Mouse (Mus musculus) intestine, embryonic 14.5 days (tissue): ENCODE measurements around the gene Cdk10. TPM values are rescaled to one million over a fixed set of nuclear protein-coding genes. Genes with fewer than 3 reads are reported as not detected.

Experiments used
- ATAC-seq: fragments of 200-750 bp; cut with Nextera tagmentation; replicated peaks from 2 replicates; pipeline ENCODE4 v1.8.0; 2017; ENCODE audit warnings: low read depth, moderate number of reproducible peaks, moderate TSS enrichment, moderate library complexity; ENCODE audit not compliant: low FRiP score, low TSS enrichment
- DNase-seq: peaks from one replicate; pipeline ENCODE4 v3.0.0-alpha.2; 2018; ENCODE audit warnings: low spot score
- H3K27ac ChIP-seq: fragments of 300-500 bp; sonication (generic); 2 replicates; pipeline ENCODE4 v1.5.1; 2014; ENCODE audit warnings: low read depth, mild to moderate bottlenecking, control low read depth
- H3K27me3 ChIP-seq: fragments of 300-500 bp; sonication (generic); replicated peaks from 2 replicates; pipeline ENCODE4 v1.6.1; 2014; ENCODE audit warnings: low read length, control low read depth; ENCODE audit not compliant: control insufficient read depth, insufficient read depth
- H3K36me3 ChIP-seq: fragments of 300-500 bp; sonication (generic); 2 replicates; pipeline ENCODE4 v1.6.1; 2014; ENCODE audit warnings: low read length, control low read depth; ENCODE audit not compliant: control insufficient read depth, insufficient read depth
- H3K4me1 ChIP-seq: fragments of 300-500 bp; sonication (generic); replicated peaks from 2 replicates; pipeline ENCODE4 v1.6.1; 2014; ENCODE audit warnings: low read length, control low read depth, mixed read lengths; ENCODE audit not compliant: control insufficient read depth, insufficient read depth
- H3K4me2 ChIP-seq: fragments of 300-500 bp; sonication (generic); 2 replicates; pipeline ENCODE4 v1.6.1; 2014; ENCODE audit warnings: low read length
- H3K4me3 ChIP-seq: fragments of 300-500 bp; sonication (generic); 2 replicates; pipeline ENCODE4 v1.5.1; 2014; ENCODE audit warnings: low read depth, low read length, control low read depth, mixed read lengths
- H3K9ac ChIP-seq: fragments of 300-500 bp; sonication (generic); 2 replicates; pipeline ENCODE4 v1.6.1; 2014; ENCODE audit warnings: mild to moderate bottlenecking, low read length
- H3K9me3 ChIP-seq: fragments of 300-500 bp; sonication (generic); 2 replicates; pipeline ENCODE4 v1.6.1; 2016; ENCODE audit warnings: low read length, control low read depth; ENCODE audit not compliant: control insufficient read depth
- WGBS: fragments of 180-500 bp; shearing (Covaris S2); extraction: QIAGEN DNeasy Blood & Tissue Kit; methylation state at CpG from one replicate; pipeline ENCODE4 v1.1.7; 2014; 5-methylcytosine and 5-hydroxymethylcytosine counted together
- polyA plus RNA-seq: library from polyadenylated mRNA; unstranded; fragments of >200 nt; fragmentation: Nextera tagmentation; extraction: Ambion mirVana; gene quantifications from 2 replicates; pipeline ENCODE4 v1.2.1, GENCODE M21; 2014

The Cdk10 gene
- polyA plus RNA-seq, 1 experiment from 2014 or later: 31.1 TPM

GRCm38 (mm10) chr8:123271147-123271546 lies 46.5 kb downstream of the Cdk10 start:
- H3K27ac ChIP-seq: no peak overlapping the region
- DNase-seq (no peak), ATAC-seq (no peak)
- no peak overlapping the region for H3K9ac ChIP-seq
- no peak overlapping the region for H3K4me2 ChIP-seq
- H3K4me1 ChIP-seq: no peaks in the 10 kb centered on the region
- H3K4me3 ChIP-seq: no peak overlapping the region
- peaks cover 52% of the 10 kb centered on the region for H3K36me3 ChIP-seq
- H3K9me3 ChIP-seq: no peaks in the 10 kb centered on the region
- WGBS: 89% methylated on average over 10 of the region's 10 CpGs
- no peaks in the 10 kb centered on the region for H3K27me3 ChIP-seq

- no peak overlapping the region for H3K9ac ChIP-seq
- DNase-seq (no peak), ATAC-seq (no peak)
- no peak overlapping the region for H3K27ac ChIP-seq
- WGBS: 69% methylated on average over 4 of the region's 4 CpGs
- H3K4me3 ChIP-seq: no peak overlapping the region
- peaks cover 47% of the 10 kb centered on the region for H3K36me3 ChIP-seq
- no peak overlapping the region for H3K4me2 ChIP-seq
- H3K4me1 ChIP-seq: no peaks in the 10 kb centered on the region
- H3K27me3 ChIP-seq: no peaks in the 10 kb centered on the region
- H3K9me3 ChIP-seq: no peaks in the 10 kb centered on the region
These were observed 47.3 kb downstream of the Cdk10 start for GRCm38 (mm10) chr8:123271901-123272300.

- Histone ChIP-seq H3K4me3 (no peak overlapping the region), H3K4me2 (no peak overlapping the region), H3K36me3 (peaks cover 25% of the 10 kb centered on the region), H3K4me1 (no peaks in the 10 kb centered on the region), H3K9ac (no peak overlapping the region), H3K9me3 (no peaks in the 10 kb centered on the region), H3K27ac (no peak overlapping the region), H3K27me3 (no peaks in the 10 kb centered on the region)
- ATAC-seq (no peak), DNase-seq (no peak)
- 76% methylated on average over 5 of the region's 5 CpGs for WGBS
These were observed 49.8 kb downstream of the Cdk10 start for GRCm38 (mm10) chr8:123274447-123274846.

- Histone ChIP-seq H3K9ac (no peak overlapping the region), H3K27ac (no peak overlapping the region), H3K27me3 (no peaks in the 10 kb centered on the region), H3K4me1 (no peaks in the 10 kb centered on the region), H3K4me3 (no peak overlapping the region), H3K4me2 (no peak overlapping the region), H3K9me3 (no peaks in the 10 kb centered on the region), H3K36me3 (peaks cover 22% of the 10 kb centered on the region)
- no peak for ATAC-seq
- DNase-seq: no peak
- 95% methylated on average over 12 of the region's 12 CpGs for WGBS
These were observed 50.5 kb downstream of the Cdk10 start for GRCm38 (mm10) chr8:123275096-123275495.

- 69% methylated on average over 7 of the region's 7 CpGs for WGBS
- H3K36me3 ChIP-seq: peaks cover 24% of the 10 kb centered on the region
- H3K4me3 ChIP-seq: no peak overlapping the region
- H3K9me3 ChIP-seq: no peaks in the 10 kb centered on the region
- DNase-seq: no peak
- no peak overlapping the region for H3K4me2 ChIP-seq
- no peak for ATAC-seq
- no peak overlapping the region for H3K27ac ChIP-seq
- no peaks in the 10 kb centered on the region for H3K4me1 ChIP-seq
- H3K9ac ChIP-seq: no peak overlapping the region
- H3K27me3 ChIP-seq: no peaks in the 10 kb centered on the region
These were observed 53.8 kb downstream of the Cdk10 start for GRCm38 (mm10) chr8:123278445-123278844.

GRCm38 (mm10) chr8:123279828-123280227 lies 55.2 kb downstream of the Cdk10 start:
- DNase-seq (no peak), ATAC-seq (no peak)
- Histone ChIP-seq H3K9ac (no peak overlapping the region), H3K27me3 (no peaks in the 10 kb centered on the region), H3K4me1 (no peaks in the 10 kb centered on the region), H3K4me2 (no peak overlapping the region), H3K36me3 (peaks cover 20% of the 10 kb centered on the region), H3K27ac (no peak overlapping the region), H3K4me3 (no peak overlapping the region), H3K9me3 (no peaks in the 10 kb centered on the region)
- WGBS: 94% methylated on average over 4 of the region's 4 CpGs

- ATAC-seq: no peak
- no peak overlapping the region for H3K4me2 ChIP-seq
- WGBS: 89% methylated on average over 13 of the region's 13 CpGs
These were observed 55.9 kb downstream of the Cdk10 start for GRCm38 (mm10) chr8:123280302-123281094.

More at GRCm38 (mm10) chr8:123280302-123281094, 55.9 kb downstream of the Cdk10 start:
- Histone ChIP-seq H3K4me1 (no peaks in the 10 kb centered on the region), H3K9ac (no peak overlapping the region), H3K36me3 (peaks cover 20% of the 10 kb centered on the region), H3K9me3 (no peaks in the 10 kb centered on the region), H3K27ac (no peak overlapping the region), H3K4me3 (no peak overlapping the region), H3K27me3 (no peaks in the 10 kb centered on the region)
- no peak for DNase-seq
